Mouse (Mus musculus) ES-E14 (cell line): ENCODE data around the gene Pxmp4. TPM values are rescaled to one million over a fixed set of nuclear protein-coding genes. Genes with fewer than 3 reads are reported as not detected.

ENCODE experiments used
- DNase-seq: peaks from one replicate; pipeline ENCODE4 v3.0.0-alpha.2; 2013; ENCODE audit warnings: low read depth, low spot score
- H3K27ac ChIP-seq: 2 replicates; pipeline ENCODE4 v1.5.1; 2012; ENCODE audit warnings: low read depth, mild to moderate bottlenecking, low read length, moderate library complexity, mixed read lengths; ENCODE audit not compliant: poor library complexity, insufficient read depth, severe bottlenecking
- H3K36me3 ChIP-seq: 2 replicates; pipeline ENCODE4 v1.6.1; 2012; ENCODE audit warnings: mild to moderate bottlenecking, low read length, moderate library complexity, mixed read lengths; ENCODE audit not compliant: control insufficient read depth, poor library complexity, insufficient read depth, severe bottlenecking
- H3K4me1 ChIP-seq, 2 experiments: fragments of 150-350 bp in 1 of 2; sonication (generic) in 1 of 2; 2 replicates each; pipeline ENCODE4 v1.6.1; 2012; ENCODE audit warnings: low read length in 2 of 2, mild to moderate bottlenecking in 1 of 2, mixed read lengths in 1 of 2; ENCODE audit not compliant: control insufficient read depth in 2 of 2, insufficient read depth in 2 of 2, poor library complexity in 1 of 2
- H3K4me3 ChIP-seq, 2 experiments: fragments of 150-350 bp in 1 of 2; sonication (generic) in 1 of 2; 2 replicates each; pipeline ENCODE4 v1.5.1; 2012; ENCODE audit warnings: low read length in 2 of 2, low read depth in 1 of 2, mild to moderate bottlenecking in 1 of 2, mixed read lengths in 1 of 2; ENCODE audit not compliant: insufficient read depth in 1 of 2, poor library complexity in 1 of 2, severe bottlenecking in 1 of 2
- H3K9ac ChIP-seq: 2 replicates; pipeline ENCODE4 v1.6.1; 2012; ENCODE audit warnings: low read depth, mild to moderate bottlenecking, low read length, mixed read lengths; ENCODE audit not compliant: poor library complexity, insufficient read depth, severe bottlenecking
- H3K9me3 ChIP-seq: fragments of 150-350 bp; sonication (generic); 2 replicates; pipeline ENCODE4 v1.6.1; 2012; ENCODE audit warnings: low read depth, mild to moderate bottlenecking, low read length; ENCODE audit not compliant: control insufficient read depth, insufficient read depth
- CHD2 ChIP-seq: IDR thresholded peaks from 2 replicates; pipeline ENCODE4 v1.6.1; 2014; ENCODE audit warnings: mild to moderate bottlenecking, low read depth, low read length, inconsistent platforms
- HCFC1 ChIP-seq: IDR thresholded peaks from 2 replicates; pipeline ENCODE4 v1.6.1; 2012; ENCODE audit warnings: low read length, inconsistent platforms, borderline replicate concordance; ENCODE audit not compliant: insufficient read depth
- MAFK ChIP-seq: IDR thresholded peaks from 2 replicates; pipeline ENCODE4 v1.6.1; 2014; ENCODE audit warnings: mild to moderate bottlenecking, low read depth, low read length, inconsistent platforms; ENCODE audit not compliant: insufficient read depth
- ZC3H11A ChIP-seq: IDR thresholded peaks from 2 replicates; pipeline ENCODE4 v1.6.1; 2012; ENCODE audit warnings: low read depth, mild to moderate bottlenecking, inconsistent platforms, low read length, borderline replicate concordance
- ZNF384 ChIP-seq: IDR thresholded peaks from 2 replicates; pipeline ENCODE4 v1.6.1; 2012; ENCODE audit warnings: low read depth, low read length, inconsistent platforms
- in situ Hi-C, 2 experiments: fragments of 600-800 bp; cut with MboI; formaldehyde crosslinking; loops; one replicate each; pipeline ENCODE4 v1.15.1; 2025; ENCODE audit warnings: low sequenced_read_pairs in 2 of 2, inconsistent platforms in 1 of 2; ENCODE audit not compliant: unreplicated experiment in 2 of 2
- total RNA-seq: library from RNA; depleted of rRNA; stranded (reverse); fragments of 300-350 nt; gene quantifications from 2 replicates; pipeline ENCODE4 v1.2.3, GENCODE M21; 2012

Pxmp4 gene
- total RNA-seq, 1 experiment, result 8.6 TPM

- peaks cover 2% of the 10 kb centered on the region; the same call in 1 of the 2 replicates for H3K36me3 ChIP-seq
- TF ChIP-seq ZC3H11A (no peak), ZNF384 (no peak), HCFC1 (no peak), MAFK (no peak), CHD2 (no peak)
- DNase-seq, result no peak
- H3K4me1 ChIP-seq, result peaks cover 11 to 30% of the 10 kb centered on the region in 2 experiments
- peak overlapping the region; percentile 5; the same call in 1 of the 2 replicates for H3K27ac ChIP-seq
- H3K4me3 ChIP-seq, result peak overlapping the region; percentile 91 to 95
- H3K9ac ChIP-seq, result peak overlapping the region; percentile 93
- in situ Hi-C loops, result no loop called here
- H3K9me3 ChIP-seq, result no peaks in the 10 kb centered on the region
Observed at GRCm38 (mm10) chr2:154568329-154569070, 35.0 kb downstream of the Pxmp4 start.

- H3K4me1 ChIP-seq, result peaks cover 9 to 30% of the 10 kb centered on the region in 2 experiments
- no peak overlapping the region; the same call in 1 of the 2 replicates for H3K9ac ChIP-seq
Observed at GRCm38 (mm10) chr2:154567766-154568165, 35.7 kb downstream of the Pxmp4 start.

DNA sequence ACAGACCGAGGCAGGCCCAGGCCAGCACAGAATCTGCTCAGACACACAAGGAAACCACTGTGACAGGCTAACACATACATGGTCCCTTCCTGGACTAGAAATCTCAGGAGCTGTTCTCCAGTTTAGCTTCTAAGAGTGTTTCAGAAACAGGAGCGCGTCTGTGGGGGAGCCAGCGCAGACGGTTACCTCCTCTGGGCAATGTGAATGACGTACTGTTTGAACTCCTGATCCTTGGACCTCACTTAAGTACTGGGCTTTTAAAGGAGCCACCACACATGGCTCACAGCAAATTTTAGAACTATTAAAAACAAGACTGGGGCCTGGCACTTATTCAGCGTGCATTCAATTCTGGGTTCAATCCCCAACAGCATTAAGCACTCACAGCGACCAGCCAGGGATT is 36.9 kb downstream of the Pxmp4 start:
- Histone ChIP-seq H3K9ac (no peak overlapping the region), H3K4me3 (no peak overlapping the region), H3K4me1 (peaks cover 9 to 27% of the 10 kb centered on the region in 2 experiments), H3K36me3 (peaks cover 7% of the 10 kb centered on the region; the same call in 1 of the 2 replicates), H3K9me3 (no peaks in the 10 kb centered on the region), H3K27ac (no peak overlapping the region)
- no peak for DNase-seq
- TF ChIP-seq MAFK (no peak), ZNF384 (no peak), CHD2 (no peak)
- in situ Hi-C loops, result no loop called here

More at GRCm38 (mm10) chr2:154567766-154568165, 35.7 kb downstream of the Pxmp4 start:
- H3K4me3 ChIP-seq, result peak overlapping the region; percentile 91 to 95
- no peak overlapping the region for H3K27ac ChIP-seq
- TF ChIP-seq HCFC1, result no peak
- TF ChIP-seq MAFK, result no peak
- TF ChIP-seq ZC3H11A, result no peak
- no peak for TF ChIP-seq CHD2
- no peak for TF ChIP-seq ZNF384
- H3K9me3 ChIP-seq, result no peaks in the 10 kb centered on the region
- DNase-seq, result no peak
- peaks cover 5% of the 10 kb centered on the region; the same call in 1 of the 2 replicates for H3K36me3 ChIP-seq
- in situ Hi-C loops, result no loop called here

DNA sequence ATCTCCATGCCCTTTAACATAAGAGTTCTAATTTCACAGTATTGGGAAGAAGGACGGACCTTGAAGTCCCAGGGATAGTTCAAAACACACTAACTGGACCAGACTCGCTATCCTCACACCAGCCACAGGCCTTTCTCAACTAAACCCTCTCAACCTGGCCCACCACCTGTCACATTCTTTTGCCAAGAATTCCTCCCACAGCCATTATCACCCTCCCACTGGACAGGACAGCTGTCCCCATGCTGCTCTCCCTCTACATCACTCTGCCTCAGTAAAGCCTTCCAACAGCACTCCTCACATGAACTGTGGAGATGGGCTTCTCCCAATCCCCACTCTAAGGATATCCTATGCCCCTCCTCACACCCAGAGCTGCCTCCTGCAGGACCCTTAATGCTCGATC is 37.9 kb downstream of the Pxmp4 start:
- Histone ChIP-seq H3K9me3 (no peaks in the 10 kb centered on the region), H3K27ac (no peak overlapping the region), H3K4me1 (peaks cover 4 to 20% of the 10 kb centered on the region in 2 experiments; a peak in 3 of 4 replicates), H3K9ac (no peak overlapping the region), H3K36me3 (peaks cover 15% of the 10 kb centered on the region), H3K4me3 (no peak overlapping the region)
- TF ChIP-seq ZC3H11A (no peak), CHD2 (no peak), MAFK (no peak), HCFC1 (no peak), ZNF384 (no peak)
- no peak for DNase-seq
- in situ Hi-C loops, result no loop called here
